Mouse (Mus musculus) heart, adult 2 months (tissue): ENCODE data around the gene Paxbp1.

Experiments used
- CTCF ChIP-seq: fragments of 200-600 bp; IDR thresholded peaks from 2 replicates; pipeline ENCODE4 v1.8.1; 2022; ENCODE audit warnings: antibody characterized with exemption, mild to moderate bottlenecking, moderate library complexity
- EP300 ChIP-seq: fragments of 200-500 bp; IDR thresholded peaks from 2 replicates; pipeline ENCODE4 v1.6.1; 2011; ENCODE audit warnings: low read depth, low read length, control low read depth; ENCODE audit not compliant: insufficient read depth

DNA sequence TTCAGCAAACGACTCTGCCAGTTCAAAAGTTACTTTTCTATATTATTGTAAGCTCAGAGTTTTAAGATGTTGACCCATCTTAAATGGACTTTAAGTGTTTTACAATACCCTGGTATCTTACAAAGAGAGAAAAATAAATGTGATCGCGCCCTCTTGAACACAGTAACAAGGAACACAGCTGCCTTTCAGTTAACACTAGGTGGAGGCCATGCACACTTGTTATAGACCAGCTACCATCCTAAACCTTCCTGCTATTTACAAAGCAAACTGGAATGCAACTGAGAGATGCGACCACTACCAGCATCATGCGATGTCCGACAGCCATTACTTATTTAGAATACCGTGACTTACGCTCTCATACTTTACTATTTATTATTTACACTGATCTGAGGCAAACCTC, 55.2 kb downstream of the Paxbp1 start:
- no peak for TF ChIP-seq CTCF
- no peak for TF ChIP-seq EP300
